Mouse (Mus musculus) neural tube, embryonic 13.5 days (tissue): ENCODE data around the gene Rab11fip4. TPM values are rescaled to one million over a fixed set of nuclear protein-coding genes. Genes with fewer than 3 reads are reported as not detected.

Experiments used
- ATAC-seq: fragments of 200-750 bp; cut with Nextera tagmentation; 2 replicates; pipeline ENCODE4 v1.8.0; 2017; ENCODE audit warnings: low read depth, mild to moderate bottlenecking, moderate TSS enrichment, moderate library complexity
- H3K27ac ChIP-seq: fragments of 300-500 bp; sonication (generic); replicated peaks from 2 replicates; pipeline ENCODE4 v1.5.1; 2015; ENCODE audit warnings: moderate library complexity, mild to moderate bottlenecking, inconsistent platforms
- H3K27me3 ChIP-seq: fragments of 300-500 bp; sonication (generic); 2 replicates; pipeline ENCODE4 v1.6.1; 2015; ENCODE audit warnings: mild to moderate bottlenecking, inconsistent platforms
- H3K36me3 ChIP-seq: fragments of 300-500 bp; sonication (generic); 2 replicates; pipeline ENCODE4 v1.6.1; 2015; ENCODE audit warnings: mild to moderate bottlenecking, inconsistent platforms
- H3K4me1 ChIP-seq: fragments of 300-500 bp; sonication (generic); replicated peaks from 2 replicates; pipeline ENCODE4 v1.6.1; 2015; ENCODE audit warnings: inconsistent platforms
- H3K4me2 ChIP-seq: fragments of 300-500 bp; sonication (generic); 2 replicates; pipeline ENCODE4 v1.6.1; 2015; ENCODE audit warnings: inconsistent platforms, mild to moderate bottlenecking, moderate library complexity
- H3K4me3 ChIP-seq: fragments of 300-500 bp; sonication (generic); 2 replicates; pipeline ENCODE4 v1.5.1; 2015; ENCODE audit warnings: mild to moderate bottlenecking, inconsistent platforms
- H3K9ac ChIP-seq: fragments of 300-500 bp; sonication (generic); 2 replicates; pipeline ENCODE4 v1.6.1; 2015; ENCODE audit warnings: moderate library complexity, mild to moderate bottlenecking, inconsistent platforms
- H3K9me3 ChIP-seq: fragments of 300-500 bp; sonication (generic); 2 replicates; pipeline ENCODE4 v1.6.1; 2016; ENCODE audit warnings: inconsistent platforms
- WGBS: fragments of 180-500 bp; shearing (Covaris S2); methylation state at CpG from one replicate; pipeline ENCODE4 v1.1.7; 2015; 5-methylcytosine and 5-hydroxymethylcytosine counted together
- polyA plus RNA-seq: library from polyadenylated mRNA; unstranded; fragments of >200 nt; fragmentation: Nextera tagmentation; extraction: Ambion mirVana; gene quantifications from 2 replicates; pipeline ENCODE4 v1.2.1, GENCODE M21; 2015

The Rab11fip4 gene
- polyA plus RNA-seq, 1 experiment from 2014 or later, result 24.6 TPM

GRCm38 (mm10) chr11:79584191-79584590 is 6.8 kb upstream of the Rab11fip4 start:
- H3K4me3 ChIP-seq, result no peak overlapping the region
- H3K9me3 ChIP-seq, result no peaks in the 10 kb centered on the region
- no peak overlapping the region for H3K4me2 ChIP-seq
- H3K4me1 ChIP-seq, result no peaks in the 10 kb centered on the region
- H3K27me3 ChIP-seq, result peaks cover under 1% of the 10 kb centered on the region; the same call in 1 of the 2 replicates
- 8% methylated on average over 5 of the region's 5 CpGs for WGBS
- H3K27ac ChIP-seq, result no peak overlapping the region
- H3K36me3 ChIP-seq, result peaks cover 10% of the 10 kb centered on the region
- H3K9ac ChIP-seq, result no peak overlapping the region
- peak; percentile 85 for ATAC-seq

GRCm38 (mm10) chr11:79589317-79590075 is 1.5 kb upstream of the Rab11fip4 start:
- no peaks in the 10 kb centered on the region for H3K9me3 ChIP-seq
- H3K4me3 ChIP-seq, result no peak overlapping the region
- peaks cover 13% of the 10 kb centered on the region; the same call in 1 of the 2 replicates for H3K27me3 ChIP-seq
- H3K36me3 ChIP-seq, result no peaks in the 10 kb centered on the region
- no peak overlapping the region for H3K27ac ChIP-seq
- no peak overlapping the region for H3K9ac ChIP-seq
- H3K4me2 ChIP-seq, result 0 out of 2 replicates have a peak overlapping the region, but pooled peaks have one; percentile 84
- WGBS, result 58% methylated on average over 14 of the region's 14 CpGs
- H3K4me1 ChIP-seq, result peaks cover 38% of the 10 kb centered on the region
- ATAC-seq, result no peak

GRCm38 (mm10) chr11:79591591-79591975 is 571 bp downstream of the Rab11fip4 start:
- peak overlapping the region; percentile 84 for H3K4me2 ChIP-seq
- 28% methylated on average over 5 of the region's 5 CpGs for whole genome bisulfite sequencing
- H3K9ac ChIP-seq, result peak overlapping the region; percentile 90
- no peaks in the 10 kb centered on the region for H3K9me3 ChIP-seq
- H3K4me1 ChIP-seq, result peaks cover 55% of the 10 kb centered on the region
- H3K4me3 ChIP-seq, result peak overlapping the region; percentile 71
- no peaks in the 10 kb centered on the region for H3K36me3 ChIP-seq
- H3K27ac ChIP-seq, result peak overlapping the region; percentile 89
- peak; percentile 51 for ATAC-seq
- H3K27me3 ChIP-seq, result peaks cover 13% of the 10 kb centered on the region; the same call in 1 of the 2 replicates

GRCm38 (mm10) chr11:79593495-79593894 is 2.5 kb downstream of the Rab11fip4 start:
- Histone ChIP-seq H3K27ac (peak overlapping the region; percentile 40), H3K4me2 (peak overlapping the region; percentile 84), H3K36me3 (peaks cover 12% of the 10 kb centered on the region), H3K4me1 (peaks cover 55% of the 10 kb centered on the region), H3K9ac (peak overlapping the region; percentile 90), H3K4me3 (peak overlapping the region; percentile 71), H3K27me3 (peaks cover 13% of the 10 kb centered on the region; the same call in 1 of the 2 replicates), H3K9me3 (no peaks in the 10 kb centered on the region)
- 35% methylated on average over 11 of the region's 11 CpGs for WGBS
- ATAC-seq, result no peak

- Histone ChIP-seq H3K4me3 (no peak overlapping the region), H3K27me3 (no peaks in the 10 kb centered on the region), H3K4me2 (no peak overlapping the region), H3K9me3 (no peaks in the 10 kb centered on the region), H3K4me1 (peaks cover 56% of the 10 kb centered on the region), H3K9ac (peak overlapping the region; percentile 35), H3K27ac (peak overlapping the region; percentile 55; the same call in 1 of the 2 replicates), H3K36me3 (0 out of 2 replicates have a peak, but pooled peaks cover 7% of the 10 kb centered on the region)
- 44% methylated on average over 2 of the region's 2 CpGs for WGBS
- ATAC-seq, result no peak
Observed at GRCm38 (mm10) chr11:79610454-79610853, 19.4 kb downstream of the Rab11fip4 start.

- Histone ChIP-seq H3K4me1 (peaks cover 59% of the 10 kb centered on the region), H3K27ac (peak overlapping the region; percentile 55), H3K9me3 (no peaks in the 10 kb centered on the region), H3K4me3 (no peak overlapping the region), H3K4me2 (peak overlapping the region; percentile 2; the same call in 1 of the 2 replicates), H3K36me3 (0 out of 2 replicates have a peak, but pooled peaks cover 7% of the 10 kb centered on the region), H3K9ac (peak overlapping the region; percentile 35), H3K27me3 (no peaks in the 10 kb centered on the region)
- 5% methylated on average over 13 of the region's 13 CpGs for WGBS
- 0 out of 2 replicates have a peak, but pooled peaks have one; percentile 50 for ATAC-seq
Observed at GRCm38 (mm10) chr11:79611011-79611666, 20.1 kb downstream of the Rab11fip4 start.

GRCm38 (mm10) chr11:79612046-79612600 is 21.1 kb downstream of the Rab11fip4 start:
- Histone ChIP-seq H3K9ac (no peak overlapping the region), H3K36me3 (0 out of 2 replicates have a peak, but pooled peaks cover 7% of the 10 kb centered on the region), H3K4me2 (no peak overlapping the region), H3K4me3 (no peak overlapping the region), H3K4me1 (peaks cover 61% of the 10 kb centered on the region), H3K27me3 (no peaks in the 10 kb centered on the region), H3K9me3 (no peaks in the 10 kb centered on the region), H3K27ac (no peak overlapping the region)
- no peak for ATAC-seq
- 12% methylated on average over 1 of the region's 1 CpGs for WGBS

GRCm38 (mm10) chr11:79613084-79613483 is 22.1 kb downstream of the Rab11fip4 start:
- Histone ChIP-seq H3K36me3 (0 out of 2 replicates have a peak, but pooled peaks cover 2% of the 10 kb centered on the region), H3K4me1 (peaks cover 61% of the 10 kb centered on the region), H3K27me3 (no peaks in the 10 kb centered on the region), H3K27ac (no peak overlapping the region), H3K4me2 (no peak overlapping the region), H3K9me3 (no peaks in the 10 kb centered on the region), H3K4me3 (no peak overlapping the region), H3K9ac (0 out of 2 replicates have a peak overlapping the region, but pooled peaks have one; percentile 38)
- WGBS, result 4% methylated on average over 3 of the region's 3 CpGs
- ATAC-seq, result no peak

- Histone ChIP-seq H3K27me3 (no peaks in the 10 kb centered on the region), H3K27ac (no peak overlapping the region), H3K4me1 (peaks cover 56% of the 10 kb centered on the region), H3K9ac (no peak overlapping the region), H3K4me2 (no peak overlapping the region), H3K36me3 (no peaks in the 10 kb centered on the region), H3K4me3 (no peak overlapping the region), H3K9me3 (no peaks in the 10 kb centered on the region)
- WGBS, result 59% methylated on average over 4 of the region's 4 CpGs
- ATAC-seq, result no peak
Observed at GRCm38 (mm10) chr11:79613711-79614110, 22.7 kb downstream of the Rab11fip4 start.

GRCm38 (mm10) chr11:79614880-79615279 is 23.9 kb downstream of the Rab11fip4 start:
- no peak for ATAC-seq
- H3K36me3 ChIP-seq, result peaks cover under 1% of the 10 kb centered on the region; the same call in 1 of the 2 replicates
- no peaks in the 10 kb centered on the region for H3K27me3 ChIP-seq
- H3K4me3 ChIP-seq, result no peak overlapping the region
- no peak overlapping the region for H3K27ac ChIP-seq
- H3K4me2 ChIP-seq, result no peak overlapping the region
- no peak overlapping the region for H3K9ac ChIP-seq
- H3K4me1 ChIP-seq, result peaks cover 49% of the 10 kb centered on the region
- 93% methylated on average over 3 of the region's 3 CpGs for WGBS
- H3K9me3 ChIP-seq, result no peaks in the 10 kb centered on the region

- H3K36me3 ChIP-seq, result peaks cover 10% of the 10 kb centered on the region
- H3K4me2 ChIP-seq, result no peak overlapping the region
- H3K27ac ChIP-seq, result 0 out of 2 replicates have a peak overlapping the region, but pooled peaks have one; percentile 2
- no peaks in the 10 kb centered on the region for H3K9me3 ChIP-seq
- no peaks in the 10 kb centered on the region for H3K27me3 ChIP-seq
- no peak overlapping the region for H3K9ac ChIP-seq
- no peak for ATAC-seq
- H3K4me3 ChIP-seq, result no peak overlapping the region
- H3K4me1 ChIP-seq, result peaks cover 39% of the 10 kb centered on the region
- 49% methylated on average over 5 of the region's 5 CpGs for WGBS
Observed at GRCm38 (mm10) chr11:79615871-79616270, 24.9 kb downstream of the Rab11fip4 start.

- 89% methylated on average over 8 of the region's 8 CpGs for WGBS
Observed at GRCm38 (mm10) chr11:79617991-79618390, 27.0 kb downstream of the Rab11fip4 start.

More at GRCm38 (mm10) chr11:79617991-79618390, 27.0 kb downstream of the Rab11fip4 start:
- H3K4me3 ChIP-seq, result no peak overlapping the region
- no peaks in the 10 kb centered on the region for H3K9me3 ChIP-seq
- ATAC-seq, result no peak
- no peaks in the 10 kb centered on the region for H3K27me3 ChIP-seq
- no peak overlapping the region for H3K9ac ChIP-seq
- no peak overlapping the region for H3K27ac ChIP-seq
- no peak overlapping the region for H3K4me2 ChIP-seq
- peaks cover 24% of the 10 kb centered on the region for H3K4me1 ChIP-seq
- H3K36me3 ChIP-seq, result peaks cover 30% of the 10 kb centered on the region
